In the genomic region with DNA sequence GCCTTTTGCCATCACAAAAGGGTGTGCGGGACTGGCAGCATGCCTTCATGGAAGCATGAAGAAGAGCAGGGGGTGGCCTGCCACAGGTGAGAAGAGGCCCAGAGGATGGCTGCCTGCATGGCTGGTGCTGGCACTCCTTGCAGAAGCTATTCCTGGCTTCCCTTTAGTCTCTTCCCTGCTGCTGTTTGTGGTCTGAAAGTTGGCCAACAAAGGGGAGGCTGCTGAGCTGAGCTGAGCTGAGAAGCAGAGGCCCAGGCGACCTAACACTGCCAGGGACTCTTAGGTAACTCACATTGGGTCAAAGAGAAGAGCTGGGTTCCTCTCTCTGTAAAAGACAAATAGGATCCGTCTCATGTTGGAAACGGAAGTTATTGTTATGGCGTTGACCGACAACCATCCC, we compare ENCODE assay signal across 13 mouse cellular contexts. TPM values are rescaled to one million over a fixed set of nuclear protein-coding genes. Genes with fewer than 3 reads are reported as not detected.
DNase-seq lines count a peak whose midpoint lies in the region; ATAC-seq lines count a peak whose summit lies in the region.
"Had no signal": no experiment of that assay in that cellular context is flagged by ENCODE, and none has a peak within 500 bp of the region (broad histone marks: within the 10 kb centered on the region; RNA-seq: fewer than 3 reads in every experiment).

No protein-coding gene starts in this region.

- intact Hi-C loops in heart, postnatal 25 days (cut with DNase I): no loop called here

- peak; percentile 51; the same call in 1 of the 2 replicates for ATAC-seq in monocyte, adult 5-6 weeks (replicated peaks; ENCODE audit: insufficient number of reproducible peaks, low FRiP score, low TSS enrichment, poor library complexity, severe bottlenecking)
- ATAC-seq: liver, postnatal 0 days had no signal

- peak; percentile 52 to 73 for DNase-seq in heart, adult 18-20 months
- no peak for DNase-seq in heart, postnatal 25 days (ENCODE audit: low spot score)
- peak; percentile 52 for DNase-seq in brain, adult 2 months (ENCODE audit: low read depth, low spot score)
- DNase-seq in heart, adult 9 months (ENCODE audit: low spot score in 2 of 2): peak; percentile 56 to 57
- no peak for DNase-seq in embryo, embryonic 9.5 days (ENCODE audit: extremely low spot score)
- no peak for DNase-seq in kidney, adult 11 months
- DNase-seq: cerebellum, adult 18-20 months; kidney, adult 8-10 months; liver, postnatal 0 days; lung, postnatal 36 days; midbrain, embryonic 14.5 days; right cerebral cortex, postnatal 4 days had no signal

RNA-seq across cellular contexts. Expression of a gene that starts 35.4 kb away (rescaled TPM):
- total RNA-seq in heart, adult 18-20 months (2021): 10 to 100 TPM; 26.1 to 27.0 TPM
- total RNA-seq in heart, postnatal 25 days (2021): 10 to 100 TPM; 25.9 to 28.3 TPM
- total RNA-seq in monocyte, adult 5-6 weeks (2017): 15.6 to 21.1 TPM (median 15.9 TPM) in 3 replicates

RNA-seq across cellular contexts. Expression of a gene that starts 58.0 kb away (rescaled TPM):
- total RNA-seq in heart, adult 18-20 months (2021): 10 to 100 TPM; 12.5 to 13.0 TPM
- 10 to 100 TPM; 10.5 to 10.9 TPM for total RNA-seq in heart, postnatal 25 days (2021)
- total RNA-seq in monocyte, adult 5-6 weeks (2017): 17.4 to 29.5 TPM (median 26.5 TPM) in 3 replicates

Comparison
In these comparisons a context has a peak if more than half of its experiments do, and no peak if none do; other contexts are left out.
1. DNase-seq: peak in heart, adult 18-20 months (2 of 2), brain, adult 2 months (single experiment) and heart, adult 9 months (2 of 2); none in heart, postnatal 25 days (single experiment), embryo, embryonic 9.5 days (single experiment) and kidney, adult 11 months (single experiment).